Mouse (Mus musculus): Measurements from ENCODE around the gene Bcar3.

Gene Bcar3

DNA sequence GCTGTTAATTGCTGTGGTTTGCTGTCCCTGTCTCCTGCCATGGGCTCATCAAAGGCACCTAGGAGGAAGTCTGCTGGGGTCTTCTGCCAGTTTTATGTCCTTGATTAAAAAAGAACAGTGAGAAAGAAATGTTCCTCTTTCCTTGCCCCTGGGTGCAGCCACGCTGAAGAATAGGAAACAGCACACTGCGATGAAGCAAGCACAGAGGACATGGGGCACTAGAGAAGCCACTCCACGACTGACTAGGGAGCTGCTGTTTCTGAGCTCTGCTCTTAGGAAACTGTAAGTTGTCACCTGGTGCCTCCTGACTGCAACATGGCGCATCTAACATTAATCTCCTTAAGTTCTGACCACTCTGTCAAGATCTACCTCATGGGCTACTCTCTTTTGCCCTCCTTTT is 272.6 kb downstream of the Bcar3 start:
- TF ChIP-seq GATA4 (IDR thresholded peaks at IDR 0.05; ENCODE audit: insufficient replicate concordance, low read length): no peak

DNA sequence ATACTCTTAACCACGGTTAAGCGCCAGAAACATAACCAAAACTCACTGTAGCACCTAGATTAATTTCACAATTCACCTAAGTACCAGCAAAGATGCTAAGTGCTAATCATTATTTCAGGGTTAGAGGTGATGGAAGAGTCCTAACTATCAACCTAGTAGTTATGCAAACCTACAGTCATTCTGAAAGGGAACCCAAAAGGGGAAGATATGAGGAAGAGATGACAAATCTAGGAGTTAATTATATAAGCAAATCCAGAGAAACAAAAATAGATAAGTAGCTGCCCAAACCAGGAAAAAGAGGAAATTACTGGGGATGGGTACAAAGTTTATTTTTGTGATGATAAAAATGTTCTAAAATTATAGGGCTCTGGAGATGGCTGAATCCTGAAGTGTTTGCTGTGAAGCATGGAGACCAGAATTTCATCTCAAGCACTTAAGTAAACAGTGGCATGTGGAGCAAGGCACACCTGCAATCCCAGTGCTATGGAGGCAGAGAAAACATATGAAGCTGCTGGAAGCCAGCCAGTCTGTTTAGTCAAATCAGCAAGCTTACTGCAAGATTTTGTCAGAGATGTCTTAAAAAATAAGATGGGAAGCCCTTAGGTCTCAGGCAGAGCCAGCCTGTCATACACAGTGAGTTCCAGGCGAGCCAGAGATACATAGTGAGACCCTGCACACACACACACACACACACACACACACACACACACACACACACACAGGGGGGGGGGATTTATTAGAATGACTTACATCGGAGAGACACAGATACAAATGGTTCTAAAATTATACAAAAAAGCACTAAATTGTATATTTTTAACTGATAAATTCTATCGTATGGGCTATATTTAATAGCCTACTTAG is 279.7 kb downstream of the Bcar3 start:
- TF ChIP-seq GATA4 (IDR thresholded peaks at IDR 0.05; ENCODE audit: insufficient replicate concordance, low read length): no peak

DNA sequence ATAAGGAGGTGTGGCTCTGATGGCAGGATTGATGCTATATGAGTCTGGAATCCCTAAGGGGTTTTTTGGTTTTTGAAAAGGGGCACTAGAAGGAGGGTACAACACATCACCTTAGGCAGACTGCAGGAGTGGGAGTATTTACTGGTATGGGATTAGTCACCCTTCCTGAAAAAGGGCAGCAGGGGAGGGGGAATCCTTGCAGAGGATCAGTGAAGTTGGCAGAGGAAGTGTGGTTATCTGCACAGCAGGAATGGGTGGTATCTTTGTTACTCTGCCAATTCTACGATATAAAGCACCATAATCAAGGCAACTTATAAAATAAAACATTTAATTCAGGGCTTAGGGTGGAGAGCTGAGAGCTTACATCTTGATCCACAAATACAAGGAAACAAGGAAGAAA is 281.0 kb downstream of the Bcar3 start:
- no peak for TF ChIP-seq GATA4 (IDR thresholded peaks at IDR 0.05; ENCODE audit: insufficient replicate concordance, low read length)

DNA sequence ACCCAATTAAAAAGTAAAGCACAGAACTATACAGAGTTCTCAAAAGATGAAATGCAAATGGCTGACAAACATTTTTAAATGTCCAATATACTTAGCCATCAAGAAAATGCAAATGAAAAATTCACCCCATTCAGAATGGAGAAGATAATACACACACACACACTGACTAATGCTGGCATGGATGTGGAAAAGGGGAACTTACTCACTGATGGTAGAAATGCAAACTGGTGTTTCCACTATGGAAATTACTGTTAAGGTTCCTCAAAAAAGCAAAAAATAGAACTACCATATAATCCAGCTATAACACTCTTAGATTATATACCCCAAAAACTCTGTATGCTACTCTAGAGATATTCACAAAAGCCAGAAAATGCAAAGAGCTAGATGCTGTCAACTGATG is 283.4 kb downstream of the Bcar3 start:
- no peak for TF ChIP-seq GATA4 (IDR thresholded peaks at IDR 0.05; ENCODE audit: insufficient replicate concordance, low read length)
